Mouse (Mus musculus) MEL (cell line): ENCODE measurements around the gene Abhd17a.

Experiments used
- BHLHE40 ChIP-seq: IDR thresholded peaks from 2 replicates; pipeline ENCODE4 v1.6.1; 2012; ENCODE audit warnings: low read depth, mild to moderate bottlenecking, inconsistent platforms, low read length, improper control_type of control experiment, borderline replicate concordance
- GATA1 ChIP-seq: IDR thresholded peaks from 2 replicates; pipeline ENCODE4 v1.6.1; 2011; ENCODE audit warnings: low read depth, low read length, improper control_type of control experiment
- MEF2A ChIP-seq: IDR thresholded peaks from 2 replicates; pipeline ENCODE4 v1.6.1; 2014; ENCODE audit warnings: low read depth, mild to moderate bottlenecking, inconsistent platforms, low read length, improper control_type of control experiment; ENCODE audit not compliant: poor library complexity, insufficient replicate concordance, severe bottlenecking; ENCODE audit errors: extremely low read depth
- POLR2A ChIP-seq, 2 experiments: IDR thresholded peaks; 2 replicates each; pipeline ENCODE4 v1.6.1; 2011 to 2012; ENCODE audit warnings: low read length in 2 of 2, mild to moderate bottlenecking in 2 of 2, control low read depth in 1 of 2, improper control_type of control experiment in 1 of 2, low read depth in 1 of 2, moderate library complexity in 1 of 2; ENCODE audit not compliant: control insufficient read depth in 1 of 2, insufficient read depth in 1 of 2, poor library complexity in 1 of 2
- TAL1 ChIP-seq: IDR thresholded peaks from 2 replicates; pipeline ENCODE4 v1.6.1; 2012; ENCODE audit warnings: mild to moderate bottlenecking, inconsistent platforms, low read length, moderate library complexity, mixed read lengths
- USF2 ChIP-seq, 2 experiments: IDR thresholded peaks; 2 replicates each; pipeline ENCODE4 v1.6.1; 2011 to 2012; ENCODE audit warnings: improper control_type of control experiment in 2 of 2, low read length in 2 of 2, borderline replicate concordance in 1 of 2, inconsistent platforms in 1 of 2, low read depth in 1 of 2, mild to moderate bottlenecking in 1 of 2; ENCODE audit not compliant: insufficient read depth in 1 of 2
- ZMIZ1 ChIP-seq: IDR thresholded peaks from 2 replicates; pipeline ENCODE4 v1.6.1; 2012; ENCODE audit warnings: low read depth, mild to moderate bottlenecking, inconsistent platforms, low read length, improper control_type of control experiment, moderate library complexity

DNA sequence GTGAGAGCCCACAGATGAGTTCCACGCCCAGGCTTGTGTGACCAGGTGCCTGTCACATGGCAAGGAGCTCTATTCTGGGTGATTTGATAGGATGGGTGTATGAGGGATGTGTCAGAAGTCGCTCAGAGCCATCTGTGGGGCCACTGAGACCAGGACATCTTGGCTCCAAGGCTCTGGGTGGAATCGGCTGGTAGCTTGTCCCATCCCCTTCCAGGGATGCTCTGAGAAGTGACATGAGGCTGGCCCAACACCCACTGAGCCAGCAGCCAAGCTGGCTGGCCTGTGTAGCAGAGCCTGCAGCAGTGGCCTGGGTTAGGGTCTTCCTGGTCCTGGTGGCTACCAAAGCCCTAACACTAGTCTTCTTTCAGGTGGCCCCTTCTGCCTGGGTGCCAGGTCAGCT lies 18.3 kb upstream of the Abhd17a start:
- no peak for TF ChIP-seq USF2 (IDR thresholded peaks at IDR 0.05; ENCODE audit: borderline replicate concordance in 1 of 2, insufficient read depth in 1 of 2, low read depth in 1 of 2, low read length in 2 of 2)
- no peak for TF ChIP-seq BHLHE40
- TF ChIP-seq ZMIZ1 = no peak
- no peak for TF ChIP-seq GATA1
- TF ChIP-seq TAL1 = no peak
- TF ChIP-seq MEF2A = no peak
- no peak for TF ChIP-seq POLR2A (IDR thresholded peaks at IDR 0.05; ENCODE audit: control insufficient read depth in 1 of 2, insufficient read depth in 1 of 2, low read depth in 1 of 2, low read length in 2 of 2, poor library complexity in 1 of 2)
